Mouse (Mus musculus): ENCODE measurements at regions not wholly inside any gene's neighbourhood (a gene's known extent, or its start where the extent isn't known, plus 50 kb on each side); places are given as distances from the start of the nearest gene placed in this dataset.
"Not testable (repeated sequence)": the region's sequence is repeated elsewhere in the genome, so short reads cannot be mapped to it uniquely, and the experiment has no call there.

GRCm38 (mm10) chr13:83744981-83745555 lies 241.2 kb downstream of the Mef2c start:
- DNase-seq, result peak; percentile 97

- DNase-seq, result no peak
These were observed 242.1 kb downstream of the Mef2c start for GRCm38 (mm10) chr13:83745961-83746360.

- DNase-seq, result no peak
These were observed 243.8 kb downstream of the Mef2c start for GRCm38 (mm10) chr13:83747671-83748070.

- DNase-seq, result no peak
These were observed 245.7 kb downstream of the Mef2c start for GRCm38 (mm10) chr13:83749376-83750150.

GRCm38 (mm10) chr13:83750437-83750836 lies 246.6 kb downstream of the Mef2c start:
- DNase-seq, result no peak

GRCm38 (mm10) chr13:83760387-83761170 lies 256.7 kb downstream of the Mef2c start:
- no peak for DNase-seq

- DNase-seq, result no peak
These were observed 258.6 kb downstream of the Mef2c start for GRCm38 (mm10) chr13:83762484-83762883.

- not testable (repeated sequence) for DNase-seq
These were observed 259.5 kb downstream of the Mef2c start for GRCm38 (mm10) chr13:83763288-83763687.

GRCm38 (mm10) chr13:83785643-83786042 lies 281.8 kb downstream of the Mef2c start:
- DNase-seq, result peak; percentile 3

GRCm38 (mm10) chr13:83809535-83809934 lies 305.7 kb downstream of the Mef2c start:
- no peak for DNase-seq

GRCm38 (mm10) chr13:83820291-83820690 lies 316.5 kb downstream of the Mef2c start:
- DNase-seq, result no peak

- DNase-seq, result no peak
These were observed 316.9 kb downstream of the Mef2c start for GRCm38 (mm10) chr13:83820721-83821120.

GRCm38 (mm10) chr13:83824926-83825325 lies 321.1 kb downstream of the Mef2c start:
- no peak for DNase-seq

- no peak for DNase-seq
These were observed 323.1 kb downstream of the Mef2c start for GRCm38 (mm10) chr13:83826841-83827463.

- peak; percentile 19 for DNase-seq
These were observed 356.0 kb upstream of the Tmem161b start for GRCm38 (mm10) chr13:83865932-83866685.

GRCm38 (mm10) chr13:83867211-83867610 lies 354.9 kb upstream of the Tmem161b start:
- no peak for DNase-seq

GRCm38 (mm10) chr13:83867831-83868473 lies 354.1 kb upstream of the Tmem161b start:
- DNase-seq, result no peak

- peak; percentile 31 for DNase-seq
These were observed 353.2 kb upstream of the Tmem161b start for GRCm38 (mm10) chr13:83868922-83869321.

GRCm38 (mm10) chr13:83872143-83872819 lies 349.8 kb upstream of the Tmem161b start:
- no peak for DNase-seq

- DNase-seq, result no peak
These were observed 349.2 kb upstream of the Tmem161b start for GRCm38 (mm10) chr13:83872887-83873286.

- DNase-seq, result no peak
These were observed 342.5 kb upstream of the Tmem161b start for GRCm38 (mm10) chr13:83879561-83879960.

All from cerebellum, adult 11 months (tissue).